Mouse (Mus musculus) ovary, postnatal 36 days (tissue): ENCODE data around the gene St3gal3.

Experiments
- DNase-seq: peaks from one replicate; pipeline ENCODE4 v3.0.0; 2022; ENCODE audit warnings: low spot score, mixed read lengths

Gene St3gal3

GRCm38 (mm10) chr4:117984206-117984605 is 150.5 kb downstream of the St3gal3 start:
- no peak for DNase-seq

DNA sequence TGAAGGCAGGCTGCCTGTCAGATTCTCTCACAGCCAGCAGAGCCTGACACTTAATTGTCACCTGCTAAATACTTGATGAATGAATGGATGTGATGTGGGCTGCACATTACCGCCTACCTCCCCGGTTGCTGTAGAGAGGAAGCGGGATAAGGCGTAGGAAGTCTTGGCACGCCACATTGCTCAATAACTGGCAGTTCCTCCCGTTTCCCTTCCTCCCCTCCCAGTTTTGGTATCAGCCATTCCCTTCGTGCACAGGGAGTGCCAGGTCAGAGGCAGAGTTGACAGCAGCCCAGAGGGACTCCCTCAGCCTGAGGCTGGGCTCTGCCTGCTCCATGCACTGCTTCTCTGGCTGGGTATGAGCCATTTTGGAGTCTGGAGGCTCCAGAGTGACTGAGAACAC is 152.0 kb downstream of the St3gal3 start:
- DNase-seq = peak; percentile 34

DNA sequence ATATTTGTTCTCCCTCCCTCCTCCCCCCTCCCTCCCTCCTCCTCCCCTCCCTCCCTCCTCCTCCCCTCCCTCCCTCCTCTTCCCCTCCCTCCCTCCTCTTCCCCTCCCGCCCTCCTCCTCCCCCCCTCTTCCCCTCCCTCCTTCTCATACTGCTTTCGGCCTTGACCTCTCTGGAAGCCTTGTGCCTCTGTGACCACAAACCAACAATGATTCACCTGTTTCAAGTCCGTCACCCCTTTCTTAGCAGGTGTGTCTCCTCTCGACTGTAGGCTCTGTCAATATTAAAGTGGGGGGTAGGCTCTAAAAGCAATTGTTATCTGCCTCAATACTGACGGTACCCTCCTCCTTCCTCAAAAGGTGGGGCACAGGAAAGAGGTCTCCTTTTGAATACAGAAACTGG is 153.2 kb downstream of the St3gal3 start:
- DNase-seq = no peak

- DNase-seq = no peak
Measured at GRCm38 (mm10) chr4:117980161-117980560, 154.6 kb downstream of the St3gal3 start.

DNA sequence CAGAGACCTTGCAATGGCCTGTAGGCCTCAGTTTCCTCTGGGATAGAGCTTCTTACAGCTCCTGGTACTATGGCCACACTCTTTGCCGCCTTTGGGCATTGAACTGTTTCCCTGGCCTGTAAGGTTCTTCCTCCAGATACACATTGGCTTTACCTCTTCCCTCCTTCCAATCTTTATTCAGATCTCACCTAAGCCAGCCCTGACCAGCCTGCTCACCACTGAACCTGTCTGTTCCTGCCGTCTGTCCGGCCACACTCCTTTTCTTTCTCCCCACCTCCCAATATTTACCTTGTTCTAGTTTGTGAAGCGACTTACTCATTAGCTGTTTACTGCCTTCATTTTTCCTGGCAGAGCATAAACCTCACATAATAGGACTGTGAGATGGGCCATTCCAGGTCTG is 155.5 kb downstream of the St3gal3 start:
- DNase-seq = no peak

GRCm38 (mm10) chr4:117978282-117978681 is 156.4 kb downstream of the St3gal3 start:
- DNase-seq = no peak

GRCm38 (mm10) chr4:117977841-117978240 is 156.9 kb downstream of the St3gal3 start:
- no peak for DNase-seq

- DNase-seq = no peak
Measured at GRCm38 (mm10) chr4:117977371-117977770, 157.3 kb downstream of the St3gal3 start.

DNA sequence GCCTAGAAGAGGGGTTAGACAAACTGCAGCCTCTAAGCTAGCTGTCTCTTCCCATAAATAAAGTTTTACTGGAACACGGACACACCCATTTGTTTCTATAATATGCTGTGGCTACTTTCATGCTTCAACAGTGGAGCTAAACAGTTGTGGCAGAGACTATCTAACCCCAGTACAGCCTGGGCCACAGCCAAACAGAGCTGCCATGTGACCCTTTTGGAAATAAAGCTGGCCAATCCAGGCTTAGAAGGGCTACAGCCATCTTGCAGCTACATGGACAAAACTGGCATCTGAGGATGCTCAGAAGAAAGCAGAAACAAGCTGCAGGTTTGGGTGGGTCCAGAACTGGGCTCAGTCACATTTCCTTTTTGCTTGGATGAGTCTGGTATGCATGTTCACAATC is 158.9 kb downstream of the St3gal3 start:
- no peak for DNase-seq

- DNase-seq = no peak
Measured at GRCm38 (mm10) chr4:117974719-117975118, 160.0 kb downstream of the St3gal3 start.

DNA sequence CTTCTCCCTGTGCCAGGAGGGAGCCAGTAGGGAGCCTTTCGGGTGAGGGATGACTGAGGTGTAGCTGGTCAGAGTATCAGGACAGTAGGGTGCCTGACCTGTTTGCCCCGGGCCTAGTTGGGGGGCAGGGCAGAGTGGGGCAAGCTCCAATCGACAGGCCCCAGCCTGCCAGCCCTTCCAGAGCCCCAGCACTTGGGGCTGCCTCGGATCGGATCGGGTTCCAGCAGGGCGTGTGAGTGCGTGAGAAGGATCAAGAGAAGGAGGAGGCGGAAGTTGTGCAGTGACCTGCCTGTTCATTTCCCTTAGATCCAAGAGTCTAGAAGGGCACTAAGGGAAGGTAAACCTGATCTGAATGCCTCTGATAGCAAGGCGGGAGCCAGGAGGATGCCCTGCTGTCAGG is 161.7 kb downstream of the St3gal3 start:
- no peak for DNase-seq

- no peak for DNase-seq
Measured at GRCm38 (mm10) chr4:117964346-117965025, 170.2 kb downstream of the St3gal3 start.

DNA sequence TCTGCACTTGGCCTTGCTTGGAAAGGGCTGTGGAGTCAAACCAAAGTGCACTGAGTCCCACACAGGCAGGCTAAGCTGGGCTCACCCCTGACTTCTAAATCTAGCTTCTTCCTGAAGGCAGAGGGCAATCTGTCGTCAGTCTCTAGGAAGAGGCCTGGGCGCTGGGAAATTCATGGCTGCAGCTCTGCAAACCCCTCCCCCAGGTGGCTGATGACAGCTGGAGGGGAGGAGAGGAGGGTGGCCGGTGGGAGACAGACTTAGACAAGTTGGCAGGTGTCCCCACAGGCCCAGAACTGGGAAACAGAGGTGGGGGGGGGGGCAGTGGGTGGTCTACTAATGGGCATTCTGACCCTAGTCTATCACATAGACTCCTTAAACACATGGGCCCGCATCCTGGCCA is 177.2 kb downstream of the St3gal3 start:
- no peak for DNase-seq

DNA sequence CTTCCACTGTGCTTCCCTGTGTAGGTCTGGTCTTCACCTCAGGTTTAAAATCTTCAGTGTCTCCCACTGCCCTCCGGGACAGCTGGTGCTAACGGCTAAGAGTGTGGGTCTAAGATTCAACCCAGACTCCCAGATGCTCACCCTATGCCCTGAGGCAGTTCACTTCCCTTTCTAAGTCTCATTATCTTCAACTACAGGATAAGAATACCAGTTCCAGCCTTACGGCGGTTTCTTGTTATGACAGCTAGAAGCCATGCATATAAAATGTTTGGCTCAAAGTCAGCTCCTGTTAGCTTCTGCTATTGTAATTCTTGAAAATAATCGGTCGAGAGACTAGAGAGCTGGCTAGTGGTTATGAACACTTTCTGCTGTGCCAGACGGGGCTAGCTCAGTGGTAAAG is 187.2 kb downstream of the St3gal3 start:
- no peak for DNase-seq

- DNase-seq = peak; percentile 53
Measured at GRCm38 (mm10) chr4:117946639-117947305, 187.9 kb downstream of the St3gal3 start.

DNA sequence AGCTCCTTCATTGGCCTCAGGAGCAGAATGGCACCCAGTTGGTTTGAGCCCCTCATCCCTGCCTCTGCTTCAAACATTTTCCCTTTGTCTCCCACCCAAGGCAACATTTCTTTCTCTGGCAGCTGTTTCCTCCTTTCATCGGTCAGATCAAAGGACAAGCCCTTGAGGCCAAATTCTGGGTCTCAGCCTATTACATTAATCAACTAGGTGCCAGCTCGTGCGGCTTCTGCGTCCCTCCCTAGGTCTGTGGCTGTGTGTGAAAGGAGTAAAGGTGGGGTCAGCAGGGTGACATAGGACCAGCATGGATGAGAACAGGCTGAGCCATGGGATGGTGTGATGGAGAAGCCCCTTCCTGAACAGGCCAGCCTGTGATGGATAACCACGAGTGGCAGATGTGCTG is 191.4 kb downstream of the St3gal3 start:
- DNase-seq = no peak

DNA sequence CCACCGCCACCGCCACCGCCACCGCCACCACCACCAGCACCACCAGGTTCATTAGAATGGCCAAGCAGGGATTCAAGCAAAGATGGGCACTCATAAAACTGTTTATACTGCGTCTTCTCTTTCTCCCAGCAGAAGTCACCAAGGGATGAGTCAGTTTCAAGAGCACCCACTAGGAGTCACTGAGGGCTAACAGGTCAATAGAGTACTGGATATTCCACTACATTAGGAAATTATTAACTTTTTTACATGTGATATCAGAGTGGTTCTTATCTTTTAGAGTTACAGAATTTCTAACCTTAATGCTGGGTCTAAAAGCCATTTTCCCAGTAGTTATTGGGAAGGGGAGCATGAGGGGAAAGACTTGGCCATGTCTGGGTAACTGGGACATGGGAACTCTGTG is 197.8 kb downstream of the St3gal3 start:
- no peak for DNase-seq

DNA sequence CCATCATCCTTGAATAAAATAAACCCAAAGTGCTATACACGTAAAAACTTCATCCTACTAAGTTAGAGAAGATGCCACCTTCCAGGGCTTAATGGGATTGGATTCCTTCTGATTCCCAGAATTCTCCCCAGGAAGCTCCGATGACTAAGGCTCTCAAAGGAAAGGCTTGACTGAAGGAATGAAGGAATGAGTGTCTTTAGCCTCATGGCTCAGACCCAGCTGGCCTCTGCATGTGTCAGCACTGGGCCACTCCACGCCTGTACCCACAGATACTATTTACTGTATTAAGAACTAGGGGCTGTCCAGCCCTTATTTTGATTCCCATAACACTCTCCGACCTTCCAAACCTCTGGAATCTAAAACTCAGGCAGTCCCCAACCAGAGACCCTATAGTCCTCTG is 200.6 kb downstream of the St3gal3 start:
- DNase-seq = no peak

GRCm38 (mm10) chr4:117933248-117933647 is 201.5 kb downstream of the St3gal3 start:
- DNase-seq = no peak

DNA sequence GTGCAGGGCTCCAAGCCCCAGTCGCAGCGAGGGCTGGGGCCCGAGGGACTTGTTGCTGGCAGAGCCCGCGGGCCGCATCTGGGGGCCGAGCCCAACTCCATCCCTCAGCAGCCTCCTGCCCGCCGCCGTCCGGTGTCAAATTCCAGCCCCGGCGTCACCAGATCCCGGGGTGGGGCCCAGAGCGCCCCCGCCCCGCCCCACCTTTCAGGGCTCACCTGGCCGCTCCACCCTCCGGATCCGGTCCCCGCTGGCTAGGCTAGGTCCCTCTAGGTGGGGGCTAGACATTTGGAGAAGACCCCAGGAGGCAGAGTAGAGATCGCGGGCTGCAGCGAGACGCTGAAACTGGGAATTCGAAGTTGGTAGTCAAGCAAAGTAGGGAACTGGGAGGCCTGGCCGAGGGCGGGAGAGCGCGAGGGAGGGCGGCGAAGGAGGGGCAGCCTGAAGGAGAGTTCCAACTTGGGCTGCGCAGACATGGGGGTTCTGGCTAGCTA is 205.3 kb downstream of the St3gal3 start, which contains the start of gene Artn:
TSS of gene Artn (minus strand) at position 373 of the 491 bp plus-strand sequence.
- peak; percentile 49 for DNase-seq

GRCm38 (mm10) chr4:117928699-117929241 is 205.9 kb downstream of the St3gal3 start:
- DNase-seq = peak; percentile 62

DNA sequence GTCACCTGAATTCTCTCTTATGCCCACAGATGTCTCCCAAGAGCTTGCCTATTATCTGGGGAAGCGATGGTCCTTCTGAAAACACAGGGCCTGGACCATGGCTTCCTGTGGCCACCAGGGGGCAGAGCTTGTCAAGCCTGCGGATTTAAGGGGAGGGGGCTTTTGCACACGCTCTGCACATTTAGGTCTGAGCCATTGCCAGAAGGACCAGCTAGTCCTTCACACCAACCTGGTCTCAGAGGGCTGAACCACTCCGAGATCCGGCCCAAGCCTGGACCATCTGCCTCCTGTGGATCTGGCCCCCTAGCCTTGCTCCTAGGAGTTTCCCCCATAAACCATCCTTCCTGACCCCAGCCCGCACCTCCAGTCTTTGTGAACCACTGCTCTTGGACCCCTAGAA is 206.5 kb downstream of the St3gal3 start:
- no peak for DNase-seq
